Mouse (Mus musculus): ENCODE data around the gene Ube2r2. TPM values are rescaled to one million over a fixed set of nuclear protein-coding genes. Genes with fewer than 3 reads are reported as not detected.

Ube2r2 gene
- 105 and 106 TPM in 2 replicates for total RNA-seq (2021)
- long read RNA-seq, transcript Ube2r2-201 (5 exons, 3,600 nt) = major isoform, 131 of 147 reads
- long read RNA-seq, partial matches to known transcripts = 1 of 147 reads
- long read RNA-seq, other reads (novel, unspliced or antisense) = 14 of 147 reads

GRCm38 (mm10) chr4:41135711-41136453, at the start of gene Ube2r2:
Gene Ube2r2, plus strand, starts transcription at chr4:41135743.
- peak; percentile 71 for DNase-seq

GRCm38 (mm10) chr4:41086947-41087346, 48.6 kb upstream of the Ube2r2 start:
- DNase-seq = no peak

GRCm38 (mm10) chr4:41087459-41088298, 47.9 kb upstream of the Ube2r2 start:
- no peak for DNase-seq

GRCm38 (mm10) chr4:41089189-41089588, 46.4 kb upstream of the Ube2r2 start:
- no peak for DNase-seq

GRCm38 (mm10) chr4:41089705-41090104, 45.8 kb upstream of the Ube2r2 start:
- DNase-seq = no peak

GRCm38 (mm10) chr4:41091391-41091790, 44.2 kb upstream of the Ube2r2 start:
- DNase-seq = no peak

GRCm38 (mm10) chr4:41092958-41093357, 42.6 kb upstream of the Ube2r2 start:
- DNase-seq = no peak

- DNase-seq = peak; percentile 64
Observed at GRCm38 (mm10) chr4:41094361-41094760, 41.2 kb upstream of the Ube2r2 start.

- DNase-seq = no peak
Observed at GRCm38 (mm10) chr4:41096169-41096568, 39.4 kb upstream of the Ube2r2 start.

- no peak for DNase-seq
Observed at GRCm38 (mm10) chr4:41096794-41097193, 38.7 kb upstream of the Ube2r2 start.

GRCm38 (mm10) chr4:41097381-41097780, 38.2 kb upstream of the Ube2r2 start:
- no peak for DNase-seq

- DNase-seq = peak; percentile 52
Observed at GRCm38 (mm10) chr4:41097871-41098576, 37.5 kb upstream of the Ube2r2 start, which contains the start of gene Aqp3. Gene Aqp3, minus strand, starts transcription at chr4:41098183.

- no peak for DNase-seq
Observed at GRCm38 (mm10) chr4:41098577-41098951, 37.0 kb upstream of the Ube2r2 start.

GRCm38 (mm10) chr4:41100986-41101385, 34.6 kb upstream of the Ube2r2 start:
- DNase-seq = no peak

- DNase-seq = peak; percentile 78
Observed at GRCm38 (mm10) chr4:41102901-41103300, 32.6 kb upstream of the Ube2r2 start.

GRCm38 (mm10) chr4:41107440-41107839, 28.1 kb upstream of the Ube2r2 start:
- no peak for DNase-seq

GRCm38 (mm10) chr4:41108717-41109425, 26.7 kb upstream of the Ube2r2 start:
- DNase-seq = no peak

GRCm38 (mm10) chr4:41114358-41115070, 21.0 kb upstream of the Ube2r2 start:
- no peak for DNase-seq

- DNase-seq = no peak
Observed at GRCm38 (mm10) chr4:41115074-41115473, 20.5 kb upstream of the Ube2r2 start.

- DNase-seq = no peak
Observed at GRCm38 (mm10) chr4:41115793-41116192, 19.8 kb upstream of the Ube2r2 start.

GRCm38 (mm10) chr4:41116817-41117216, 18.7 kb upstream of the Ube2r2 start:
- DNase-seq = no peak

Measured in adrenal gland, postnatal 25 days (tissue).